Mouse (Mus musculus): ENCODE data around the gene Lpp.

Lpp gene

DNA sequence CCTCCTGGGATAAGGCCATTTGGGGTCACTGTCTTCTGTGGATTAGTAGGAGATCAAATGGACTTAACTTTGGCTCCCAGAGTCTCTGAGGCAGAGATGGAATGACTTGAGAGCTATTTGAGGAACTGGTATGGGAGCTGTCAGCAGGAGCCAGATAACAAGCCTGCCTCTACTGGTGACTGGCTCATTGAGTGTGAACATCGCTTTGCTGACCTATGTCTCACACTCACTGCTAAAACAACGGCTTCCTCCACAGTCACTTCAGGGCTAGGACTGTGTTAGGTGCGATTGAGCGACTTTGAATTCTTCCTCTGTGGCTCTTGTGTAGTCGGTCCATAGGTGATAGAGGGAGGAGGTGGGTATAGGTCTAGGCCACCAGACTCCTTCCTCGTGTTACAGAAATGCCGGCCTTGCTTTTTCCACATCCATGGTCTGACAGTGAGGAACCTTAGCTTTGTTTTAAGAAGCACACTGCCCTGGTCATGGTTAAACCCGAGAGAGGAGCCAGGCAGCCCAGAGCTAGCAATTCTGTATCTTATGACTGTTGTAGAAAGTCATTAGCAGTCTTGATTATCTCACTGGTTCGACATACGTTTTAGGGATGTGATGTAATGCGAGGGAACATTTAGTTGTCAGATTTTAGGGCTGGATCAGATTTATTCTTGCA, 108.5 kb downstream of the Lpp start:
- ChIA-PET CTCF (interaction anchor here in 1 of 4 experiments (0.6 kb wide), 1 partner anchor 89 kb away, joined by 3 read pairs; no protein-coding TSS in a partner anchor), POLR2A (no interaction called here)

DNA sequence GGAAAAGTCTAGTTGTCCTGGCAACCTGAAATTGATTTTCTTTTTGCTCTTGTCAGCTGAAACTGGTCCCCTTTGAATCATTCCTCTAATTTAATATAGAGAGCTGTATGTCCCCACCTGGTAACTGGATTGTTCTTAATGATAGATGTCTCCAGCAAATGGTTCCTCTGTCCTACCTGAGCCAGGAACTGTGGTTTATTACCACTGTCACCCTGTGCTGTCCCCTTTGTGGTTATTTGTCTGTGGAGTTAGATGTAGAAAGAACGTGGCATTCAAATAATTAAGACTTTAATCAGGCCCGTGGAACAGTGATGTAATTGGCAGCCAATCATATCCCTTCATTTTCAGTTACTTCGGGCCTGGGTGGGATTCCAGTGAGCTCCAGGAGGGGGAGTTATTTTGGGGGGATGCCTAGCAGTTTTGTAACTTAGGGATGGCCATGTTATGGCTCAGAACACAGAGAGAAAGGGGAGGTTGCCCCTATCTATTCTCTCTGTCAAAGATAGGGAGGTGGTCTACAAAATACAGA, 109.1 kb downstream of the Lpp start:
- ChIA-PET CTCF (interaction anchor here in 1 of 4 experiments (0.6 kb wide), 3 partner anchors 12 to 150 kb away, joined by 3 to 5 read pairs (median 3); no protein-coding TSS in a partner anchor), POLR2A (no interaction called here)

GRCm38 (mm10) chr16:24504838-24505605, 111.7 kb downstream of the Lpp start:
- POLR2A ChIA-PET: no interaction called here
- CTCF ChIA-PET: interaction anchor here in 1 of 4 experiments (1.1 kb wide), 1 partner anchor 33 kb away, joined by 3 read pairs; no protein-coding TSS in a partner anchor

DNA sequence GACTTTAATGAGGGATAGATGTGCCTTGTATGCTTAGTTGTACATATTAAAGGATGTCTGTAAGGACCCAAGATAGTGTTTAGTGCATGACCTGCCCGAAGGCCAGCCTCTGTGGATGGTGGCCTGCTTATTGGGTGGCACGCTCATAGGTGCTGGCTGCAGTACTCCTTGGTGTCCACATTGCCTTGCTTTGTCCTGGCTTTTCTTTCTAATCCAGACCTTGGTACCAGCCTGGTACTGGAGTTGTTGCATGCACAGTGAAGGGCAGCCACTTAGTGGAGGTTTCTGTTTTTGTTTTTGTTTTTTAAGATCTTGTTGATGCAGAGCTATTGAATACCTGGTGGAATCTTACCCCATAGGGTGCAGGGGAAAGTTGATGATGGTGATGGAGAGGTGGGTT, 112.9 kb downstream of the Lpp start:
- CTCF ChIA-PET: no interaction called here
- POLR2A ChIA-PET: interaction anchor here in 1 of 4 experiments (1.2 kb wide), 1 partner anchor 113 kb away, joined by 3 read pairs; the partner anchor contains the start of gene Lpp

- ChIA-PET POLR2A (interaction anchor here in 1 of 4 experiments (1.2 kb wide), 1 partner anchor 114 kb away, joined by 3 read pairs; the partner anchor contains the start of gene Lpp), CTCF (no interaction called here)
Measured at GRCm38 (mm10) chr16:24506740-24507139, 113.4 kb downstream of the Lpp start.

DNA sequence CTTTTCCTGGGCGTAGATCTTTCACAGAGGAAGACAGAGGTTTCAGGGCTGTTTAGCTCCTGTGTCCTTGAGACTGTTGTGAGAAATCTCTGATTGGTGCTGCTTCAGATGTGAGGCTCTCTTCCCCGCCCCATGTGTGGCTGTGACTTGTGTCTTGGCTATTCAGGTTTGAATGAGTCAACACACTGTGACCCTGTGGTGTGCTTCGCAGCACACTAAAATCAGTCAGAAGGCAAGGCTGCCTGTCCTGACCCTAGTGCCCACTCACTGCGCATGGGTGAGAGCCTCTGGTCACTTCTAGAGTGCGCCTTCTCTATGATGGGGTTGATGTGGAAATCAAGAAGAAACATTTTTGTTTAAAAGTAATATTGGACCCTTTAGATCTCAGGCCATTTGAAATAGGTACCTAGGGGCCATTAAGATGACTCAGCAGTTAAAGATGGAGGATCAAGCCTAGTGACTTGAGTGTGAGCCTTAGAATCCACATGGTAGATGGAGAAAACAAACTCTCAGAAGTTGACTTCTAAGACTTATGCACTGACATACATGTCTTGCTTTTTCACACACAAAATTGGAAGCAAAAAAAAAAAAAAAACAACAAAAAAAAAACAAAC, 114.7 kb downstream of the Lpp start:
- ChIA-PET POLR2A (interaction anchor here in 3 of 4 experiments (0.6 to 1.4 kb wide), 6 partner anchors 9 to 295 kb away, joined by 3 read pairs; no protein-coding TSS in a partner anchor), CTCF (no interaction called here)

GRCm38 (mm10) chr16:24509100-24509812, 115.9 kb downstream of the Lpp start:
- CTCF ChIA-PET: no interaction called here
- POLR2A ChIA-PET: interaction anchor here in 1 of 4 experiments (0.9 kb wide), 1 partner anchor 9 kb away, joined by 3 read pairs; no protein-coding TSS in a partner anchor

DNA sequence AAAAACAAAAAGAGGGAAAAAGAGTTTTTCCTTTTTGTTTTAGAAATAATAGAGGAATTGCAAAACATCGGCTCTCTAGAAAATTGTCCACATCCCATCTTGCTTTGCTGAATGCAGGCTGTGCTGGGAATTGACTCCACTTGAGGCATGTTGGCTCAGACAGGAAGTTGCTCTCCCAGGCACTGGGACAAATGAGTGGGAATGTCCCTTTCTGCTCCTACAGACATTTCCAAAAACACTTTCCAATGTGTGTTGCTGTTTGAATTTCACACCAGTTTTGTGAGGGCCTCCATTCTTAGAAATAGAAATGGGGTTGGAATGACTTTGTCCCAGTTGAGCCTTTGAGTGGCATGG, 116.5 kb downstream of the Lpp start:
- CTCF ChIA-PET: no interaction called here
- POLR2A ChIA-PET: no interaction called here

GRCm38 (mm10) chr16:24513228-24513627, 119.9 kb downstream of the Lpp start:
- ChIA-PET CTCF (no interaction called here), POLR2A (no interaction called here)

GRCm38 (mm10) chr16:24514802-24515727, 121.8 kb downstream of the Lpp start:
- CTCF ChIA-PET: no interaction called here
- POLR2A ChIA-PET: interaction anchor here in 2 of 4 experiments (0.5 to 0.6 kb wide), 2 partner anchors 94 to 341 kb away, joined by 3 to 9 read pairs; no protein-coding TSS in a partner anchor

DNA sequence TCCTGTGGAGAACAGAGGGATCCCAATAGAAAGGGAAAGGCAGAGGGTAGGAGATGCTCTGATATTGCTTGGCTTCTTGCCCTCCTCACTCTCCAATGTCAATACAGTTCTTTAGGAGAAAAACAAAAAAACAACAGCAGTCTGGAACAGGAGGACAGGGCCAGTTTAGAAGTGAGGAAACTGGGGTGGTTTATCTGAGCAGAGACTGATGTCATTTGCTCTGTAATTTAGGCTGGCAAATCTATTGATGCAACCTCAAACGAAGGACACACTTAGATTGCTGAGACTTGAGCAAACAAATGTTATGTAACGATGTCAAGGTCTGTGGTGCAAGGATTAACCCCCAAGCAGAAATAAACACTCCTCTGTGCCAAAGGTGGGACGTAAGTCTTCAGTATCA, 123.7 kb downstream of the Lpp start:
- ChIA-PET CTCF (no interaction called here), POLR2A (no interaction called here)

- ChIA-PET POLR2A (no interaction called here), CTCF (no interaction called here)
Measured at GRCm38 (mm10) chr16:24517501-24518042, 124.3 kb downstream of the Lpp start.

DNA sequence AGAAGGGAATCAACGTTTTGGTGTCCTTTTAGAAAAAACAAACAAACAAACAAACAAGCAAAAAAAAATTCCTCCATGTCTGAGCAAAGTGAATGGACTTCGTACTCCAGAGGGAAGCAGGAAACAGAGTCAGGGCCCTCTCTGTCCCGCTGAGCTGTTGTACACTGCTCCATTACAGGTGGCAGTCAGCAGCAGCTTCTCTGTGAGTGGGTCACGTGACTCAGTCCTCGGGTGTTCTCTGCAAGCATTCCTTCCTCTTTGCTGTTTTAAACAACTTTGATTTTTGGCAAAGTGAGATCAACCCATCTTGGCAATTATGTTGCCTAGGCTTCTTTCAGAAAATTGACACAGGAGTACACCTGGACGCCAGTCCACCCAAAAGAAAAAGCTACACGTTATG, 125.5 kb downstream of the Lpp start:
- POLR2A ChIA-PET: interaction anchor here in 2 of 4 experiments (0.6 to 1.1 kb wide), 3 partner anchors 9 to 184 kb away, joined by 3 read pairs; no protein-coding TSS in a partner anchor

GRCm38 (mm10) chr16:24527219-24527618, 133.9 kb downstream of the Lpp start:
- CTCF ChIA-PET: no interaction called here
- POLR2A ChIA-PET: interaction anchor here in 1 of 4 experiments (0.6 to 1.0 kb wide), 2 partner anchors 9 to 717 kb away, joined by 3 read pairs; no protein-coding TSS in a partner anchor

More for the DNA sequence above, 125.5 kb downstream of the Lpp start:
- CTCF ChIA-PET: interaction anchor here in 1 of 4 experiments (1.7 kb wide), 1 partner anchor 536 kb away, joined by 3 read pairs; no protein-coding TSS in a partner anchor

GRCm38 (mm10) chr16:24531681-24532080, 138.4 kb downstream of the Lpp start:
- POLR2A ChIA-PET: no interaction called here
- CTCF ChIA-PET: no interaction called here

GRCm38 (mm10) chr16:24535221-24535620, 141.9 kb downstream of the Lpp start:
- POLR2A ChIA-PET: no interaction called here
- CTCF ChIA-PET: no interaction called here

DNA sequence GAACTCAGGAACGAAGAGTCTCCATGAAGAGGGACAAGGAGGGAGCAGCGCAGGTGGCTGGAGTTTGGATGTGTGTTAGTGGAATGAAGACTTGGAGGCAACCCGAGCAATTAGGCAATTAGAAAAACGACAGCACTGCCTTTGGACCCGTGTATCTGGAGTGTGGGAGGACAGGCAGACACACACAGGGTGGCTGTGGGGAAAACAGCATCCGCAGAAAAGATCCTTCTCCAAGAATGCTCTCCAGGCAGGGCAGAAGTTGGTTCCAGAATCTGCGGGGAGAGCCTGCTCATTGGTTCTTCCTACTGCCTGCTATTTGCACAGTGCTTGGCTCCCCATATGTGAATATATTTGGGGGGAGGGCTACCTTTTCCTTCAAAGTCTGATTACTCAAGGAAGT, 143.0 kb downstream of the Lpp start:
- POLR2A ChIA-PET: no interaction called here
- CTCF ChIA-PET: no interaction called here

GRCm38 (mm10) chr16:24539003-24539402, 145.7 kb downstream of the Lpp start:
- ChIA-PET CTCF (no interaction called here), POLR2A (no interaction called here)

All from embryonic stem cell, embryonic (primary cell).